Mouse (Mus musculus) NIH3T3 (cell line): ENCODE data around the gene Figla.

Experiments used
- DNase-seq: peaks from one replicate; pipeline ENCODE4 v3.0.0-alpha.2; 2012; ENCODE audit warnings: low read depth

Figla gene

DNA sequence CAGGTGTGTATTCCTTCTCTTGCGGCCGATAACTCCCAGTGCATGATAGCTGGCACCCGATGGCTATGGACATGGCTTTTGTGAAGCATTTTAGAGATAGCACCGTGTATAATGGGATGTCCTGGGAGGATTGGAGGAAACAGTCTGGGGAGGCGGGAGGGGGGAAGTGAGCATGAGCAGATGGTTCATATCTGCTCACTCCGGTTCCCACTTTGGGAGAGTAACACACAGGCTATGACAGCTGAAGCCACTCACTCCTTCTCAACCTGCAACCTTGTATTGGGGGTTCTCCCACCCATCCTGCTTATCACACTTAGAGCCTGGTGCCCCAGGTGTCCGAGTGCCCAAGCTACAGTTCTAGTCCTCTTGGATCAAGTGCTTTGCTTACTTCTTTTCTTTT, 54.3 kb downstream of the Figla start:
- no peak for DNase-seq
